Mouse (Mus musculus) embryonic facial prominence, embryonic 10.5 days (tissue): Measurements from ENCODE around the gene Prr19. TPM values are rescaled to one million over a fixed set of nuclear protein-coding genes. Genes with fewer than 3 reads are reported as not detected.

Experiments
- polyA plus RNA-seq: library from polyadenylated mRNA; unstranded; fragments of >200 nt; fragmentation: Nextera tagmentation; extraction: Ambion mirVana; gene quantifications from 2 replicates; pipeline ENCODE4 v1.2.1, GENCODE M21; 2016

Prr19 gene
- polyA plus RNA-seq, 1 experiment from 2014 or later = 0.82 TPM

Other genes starting within 250 kb of the Prr19 start
- gene Grik5, start 229.1 kb upstream of the Prr19 start, polyA plus RNA-seq = 4.5 and 5.1 TPM in 2 replicates
- 44.4 and 45.8 TPM in 2 replicates for gene Zfp574, start 228.8 kb upstream of the Prr19 start, polyA plus RNA-seq
- gene Pou2f2, start 121.7 kb upstream of the Prr19 start, polyA plus RNA-seq = 4.9 and 6.2 TPM in 2 replicates
- 11.3 and 12.0 TPM in 2 replicates for gene Dedd2, start 80.8 kb upstream of the Prr19 start, polyA plus RNA-seq
- 2.7 and 3.3 TPM in 2 replicates for gene Zfp526, start 80.0 kb upstream of the Prr19 start, polyA plus RNA-seq
- gene Gsk3a, start 63.6 kb upstream of the Prr19 start, polyA plus RNA-seq = 10.6 and 10.7 TPM in 2 replicates
- gene Erf, start 50.6 kb upstream of the Prr19 start, polyA plus RNA-seq = 10.9 and 11.5 TPM in 2 replicates
- gene Cic, start 33.7 kb upstream of the Prr19 start, polyA plus RNA-seq = 17.1 and 21.4 TPM in 2 replicates
- 281 and 301 TPM in 2 replicates for gene Pafah1b3, start 3.4 kb upstream of the Prr19 start, polyA plus RNA-seq
- 0.85 and 1.0 TPM in 2 replicates for gene Tmem145, start 4.7 kb downstream of the Prr19 start, polyA plus RNA-seq
- gene Megf8, start 15.8 kb downstream of the Prr19 start, polyA plus RNA-seq = 17.6 and 17.7 TPM in 2 replicates
- not detected in 2 replicates for gene Cnfn, start 68.3 kb downstream of the Prr19 start, polyA plus RNA-seq
- gene Lipe, start 97.3 kb downstream of the Prr19 start, polyA plus RNA-seq = 7.8 and 11.6 TPM in 2 replicates
- gene Cxcl17, start 111.5 kb downstream of the Prr19 start, polyA plus RNA-seq = 0.69 and 0.75 TPM in 2 replicates
- 1.5 TPM in 2 replicates for gene Ceacam1, start 176.2 kb downstream of the Prr19 start, polyA plus RNA-seq
- gene Ceacam2, start 238.4 kb downstream of the Prr19 start, polyA plus RNA-seq = 0.08 TPM in 1 of 2 replicates, not detected in the other